Mouse (Mus musculus) erythroblast, embryonic 14.5 days (primary cell): Measurements from ENCODE around the gene Pprc1.

Experiments
- GATA1 ChIP-seq: IDR thresholded peaks from 2 replicates; pipeline ENCODE4 v1.6.1; 2012; ENCODE audit warnings: low read length, inconsistent platforms, mixed read lengths
- TAL1 ChIP-seq: IDR thresholded peaks from 3 replicates; pipeline ENCODE4 v1.6.1; 2012; ENCODE audit warnings: low read length, inconsistent platforms, mixed read lengths

DNA sequence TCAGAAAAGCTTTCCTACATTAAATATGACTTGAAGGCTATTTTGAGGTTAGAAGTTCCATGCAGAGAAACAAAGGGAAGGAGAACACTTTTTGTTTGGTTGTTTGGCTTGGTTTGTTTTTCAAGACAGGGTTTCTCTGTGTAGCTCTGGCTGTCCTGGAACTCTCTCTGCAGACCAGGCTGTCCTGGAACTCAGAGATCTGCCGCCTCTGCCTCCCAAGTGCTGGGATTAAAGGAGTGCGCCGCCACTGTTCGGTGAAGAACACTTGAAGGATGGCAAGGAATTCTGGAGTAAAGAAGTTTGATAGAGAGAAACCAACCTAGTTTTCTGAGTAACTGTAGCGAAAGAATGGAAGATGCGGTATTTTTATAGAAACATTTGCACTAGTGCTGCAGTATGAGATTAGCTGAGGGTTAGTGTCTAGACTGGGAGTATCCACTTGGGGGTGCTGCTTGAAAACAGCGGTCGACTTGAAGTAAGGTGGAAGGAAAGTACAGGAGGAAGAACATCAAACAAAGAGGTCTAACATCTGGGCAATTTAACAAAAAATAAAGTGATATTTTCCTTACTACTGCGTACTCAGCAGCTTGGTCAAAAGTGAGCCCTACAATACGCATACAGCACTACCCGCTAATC is 11.2 kb downstream of the Pprc1 start:
- no peak for TF ChIP-seq GATA1
- no peak for TF ChIP-seq TAL1
